Mouse (Mus musculus): ENCODE data around the gene Zscan21.

DNA sequence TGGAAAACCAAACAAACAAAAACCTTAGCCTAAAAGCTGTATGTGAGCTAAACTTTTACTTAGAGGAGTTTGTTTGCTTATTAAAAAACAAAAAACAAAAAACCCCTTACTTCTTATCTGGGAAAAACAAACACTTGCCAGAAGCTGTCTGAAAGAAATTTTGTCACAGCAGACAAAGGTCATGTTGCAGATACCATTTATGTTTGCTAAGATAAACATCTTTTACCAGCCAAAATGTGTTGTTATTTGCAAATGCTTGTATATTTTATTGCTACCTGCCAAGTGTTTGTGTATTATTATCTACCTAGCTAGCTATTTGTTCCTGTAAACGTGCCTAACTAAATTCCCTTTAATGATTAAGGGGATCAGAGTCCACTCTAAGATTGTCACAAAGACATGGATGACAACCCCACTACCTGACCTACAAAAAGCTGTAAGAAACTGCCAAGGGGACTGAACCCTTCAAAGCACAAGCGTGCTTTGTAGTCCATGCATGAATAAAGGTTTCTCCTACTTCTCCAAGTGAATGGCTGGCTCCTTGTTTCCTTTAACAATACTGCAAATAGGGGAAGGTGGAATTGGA lies 33.3 kb upstream of the Zscan21 start:
- TF ChIP-seq CTCF (conservative IDR thresholded peaks at IDR 0.05; ENCODE audit: insufficient read depth, insufficient read length, low read depth, low read length), result no peak
- no peak for TF ChIP-seq POLR2A (IDR thresholded peaks at IDR 0.05; ENCODE audit: low read depth, low read length)

Data from kidney, adult 2 months (tissue).